Mouse (Mus musculus): ENCODE measurements around the gene Ppy.
A peak's percentile ranks its signal among the peaks of the same experiment; 100 is the strongest.

Gene Ppy

DNA sequence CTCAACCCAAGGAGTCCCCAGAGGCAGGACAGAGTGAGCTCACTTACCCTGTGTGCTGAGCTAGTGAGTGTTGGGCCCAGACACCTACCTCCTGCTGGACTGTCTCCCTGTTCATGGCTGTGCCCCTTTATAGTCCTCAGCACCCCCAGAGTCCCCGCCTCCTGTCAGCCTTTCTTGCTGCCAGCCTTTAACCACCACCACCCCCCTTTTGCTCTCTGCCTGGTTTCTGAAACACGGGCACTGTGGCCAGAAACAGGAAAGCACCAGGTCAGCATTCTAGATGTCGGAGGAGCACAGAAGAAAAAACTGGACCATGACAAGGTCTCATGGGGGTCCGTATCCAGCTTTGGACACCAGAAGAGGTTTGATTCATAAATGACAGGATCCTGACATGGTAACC lies at the start of gene Ppy:
TSS of gene Ppy (minus strand) at position 101 of the 400 bp plus-strand sequence.
- no peak for DNase-seq

DNA sequence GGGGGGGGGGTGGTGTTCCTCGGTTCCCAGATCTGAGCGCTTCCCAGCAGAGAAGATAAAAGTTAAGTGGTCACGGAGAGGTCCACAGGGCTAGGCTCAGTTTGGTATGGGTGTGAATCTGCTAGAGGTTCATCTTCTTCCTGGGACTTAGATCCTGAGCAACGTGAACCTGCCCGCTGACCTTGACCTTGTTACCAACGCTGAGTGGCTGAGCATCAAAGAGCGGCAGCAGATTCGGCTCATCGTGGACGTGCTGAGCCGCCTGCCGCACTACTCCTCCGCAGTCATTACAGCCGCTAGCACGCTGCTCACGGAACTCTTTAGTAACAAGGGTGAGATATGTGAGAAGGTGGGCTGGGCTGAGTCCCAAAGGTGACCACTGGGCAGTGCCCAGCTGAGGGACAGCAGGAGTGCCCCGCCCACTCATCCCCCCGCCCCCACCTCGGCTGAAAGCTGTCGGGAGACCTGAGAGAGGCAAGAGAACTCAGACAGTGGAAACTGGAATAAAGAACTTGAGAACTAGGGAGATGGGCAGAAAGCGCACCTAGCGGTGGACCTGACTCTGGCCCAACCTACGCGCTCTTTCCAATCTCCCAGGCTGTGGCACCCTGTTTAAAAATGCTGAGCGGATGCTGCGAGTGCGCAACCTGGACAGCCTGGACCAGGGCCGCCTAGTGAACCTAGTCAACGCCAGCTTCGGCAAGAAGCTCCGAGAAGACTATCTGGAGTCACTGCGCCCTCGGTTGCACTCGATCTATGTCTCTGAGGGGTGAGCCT lies 46.3 kb upstream of the Ppy start:
- no peak for DNase-seq

DNA sequence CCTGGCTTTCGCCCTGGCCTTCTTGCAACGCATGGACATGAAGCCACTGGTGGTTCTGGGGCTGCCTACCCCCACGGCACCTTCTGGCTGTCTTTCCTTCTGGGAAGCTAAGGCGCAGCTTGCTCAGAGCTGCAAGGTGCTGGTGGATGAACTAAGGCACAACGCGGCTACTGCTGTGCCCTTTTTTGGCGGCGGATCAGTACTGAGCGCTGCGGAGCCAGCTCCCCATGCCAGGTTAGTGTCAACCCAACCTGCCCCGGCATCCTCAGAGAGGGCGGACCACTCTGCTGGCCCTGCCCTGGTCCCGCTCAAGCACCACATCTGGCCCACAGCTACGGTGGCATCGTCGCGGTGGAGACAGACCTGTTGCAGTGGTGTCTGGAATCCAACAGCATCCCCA lies 45.4 kb upstream of the Ppy start:
- no peak for DNase-seq

DNA sequence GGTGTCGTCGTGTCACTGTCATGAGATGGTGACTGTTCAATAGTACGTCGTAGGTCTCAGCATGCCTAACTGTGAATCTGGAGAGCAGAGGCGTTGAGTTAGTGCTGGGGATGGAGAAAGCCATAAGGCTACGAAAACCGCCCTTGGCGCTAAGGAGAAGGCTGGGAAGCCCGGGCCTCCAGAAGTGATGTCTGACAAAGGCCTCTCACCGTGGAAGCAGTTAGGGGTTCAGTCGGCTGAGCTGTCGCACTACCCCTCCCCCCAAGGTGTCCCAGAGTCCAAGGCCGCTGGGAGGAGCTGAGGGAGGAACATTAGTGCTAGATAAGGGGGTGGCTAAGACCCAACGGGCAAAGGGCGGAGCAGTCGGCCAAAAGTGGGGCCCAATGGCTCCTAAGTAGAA lies 44.9 kb upstream of the Ppy start:
- no peak for DNase-seq

DNA sequence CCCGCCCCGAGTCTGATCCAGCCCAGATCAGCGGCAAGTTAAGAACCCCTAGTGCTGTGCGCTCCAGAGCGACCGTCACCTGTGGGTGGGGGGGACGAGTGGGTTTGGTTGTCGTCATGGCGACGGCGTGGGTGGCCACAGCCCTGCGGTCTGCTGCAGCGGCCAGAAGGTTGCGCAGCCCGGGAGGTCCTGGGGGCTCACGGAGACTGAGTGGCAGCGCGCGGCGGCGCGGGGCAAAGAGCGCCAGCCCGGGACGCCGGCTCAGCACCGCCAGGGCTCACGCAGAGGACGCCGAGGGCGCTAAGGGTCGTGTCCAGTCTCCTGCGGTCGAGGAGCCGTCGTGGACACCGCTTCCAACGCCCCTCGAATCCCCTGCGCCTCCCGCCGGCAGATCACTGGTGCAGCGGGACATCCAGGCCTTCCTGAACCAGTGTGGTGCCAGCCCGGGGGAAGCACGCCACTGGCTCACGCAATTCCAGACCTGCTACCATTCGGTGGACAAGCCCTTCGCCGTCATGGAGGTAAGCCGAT lies 44.4 kb upstream of the Ppy start, which contains the start of gene Nags:
TSS of gene Nags (plus strand) at position 43 of the 531 bp plus-strand sequence.
- no peak for DNase-seq

DNA sequence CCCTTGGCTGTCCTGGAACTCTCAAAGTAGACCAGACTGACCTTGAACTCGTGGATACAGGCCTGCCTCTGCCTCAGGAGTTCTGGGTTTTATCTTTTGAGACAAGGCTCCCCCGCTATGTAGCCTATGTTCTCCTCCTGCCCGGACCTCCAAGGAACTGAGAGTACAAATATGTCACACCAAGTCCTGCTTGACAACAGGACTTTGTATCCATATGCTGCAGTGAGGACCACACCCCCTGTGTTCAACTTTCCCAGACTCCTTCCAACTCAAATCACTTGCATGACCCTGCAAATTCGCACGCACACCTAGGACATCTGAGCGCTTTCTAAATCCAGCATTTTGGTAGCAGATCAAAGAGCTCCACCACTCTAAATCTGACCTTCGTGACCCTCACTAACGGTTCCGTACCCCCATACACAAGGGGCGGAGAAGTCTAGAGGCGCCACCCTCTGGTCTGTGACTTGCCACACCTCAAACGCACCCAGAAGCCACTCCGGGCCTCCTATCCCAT lies 43.9 kb upstream of the Ppy start:
- DNase-seq, result no peak

DNA sequence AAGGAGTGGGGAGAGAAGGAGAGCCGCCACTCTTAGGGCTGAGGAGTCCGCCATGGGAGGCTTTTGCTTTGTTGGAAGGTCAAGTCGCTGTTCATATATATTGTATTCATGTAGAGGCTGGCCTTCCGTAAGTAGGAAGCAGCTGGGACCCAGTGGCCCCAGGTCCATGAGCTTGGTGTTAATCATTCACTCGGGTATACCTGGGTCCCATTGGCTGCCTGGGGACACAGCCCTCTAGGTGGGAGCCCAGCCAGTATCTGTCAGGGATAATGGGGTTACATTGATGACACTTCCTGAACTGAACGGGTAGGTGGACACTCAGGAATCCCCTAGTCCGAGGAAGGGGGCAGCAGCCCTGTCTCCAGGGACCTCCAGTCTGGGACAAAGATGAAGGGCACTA lies 41.2 kb upstream of the Ppy start:
- DNase-seq, result no peak

DNA sequence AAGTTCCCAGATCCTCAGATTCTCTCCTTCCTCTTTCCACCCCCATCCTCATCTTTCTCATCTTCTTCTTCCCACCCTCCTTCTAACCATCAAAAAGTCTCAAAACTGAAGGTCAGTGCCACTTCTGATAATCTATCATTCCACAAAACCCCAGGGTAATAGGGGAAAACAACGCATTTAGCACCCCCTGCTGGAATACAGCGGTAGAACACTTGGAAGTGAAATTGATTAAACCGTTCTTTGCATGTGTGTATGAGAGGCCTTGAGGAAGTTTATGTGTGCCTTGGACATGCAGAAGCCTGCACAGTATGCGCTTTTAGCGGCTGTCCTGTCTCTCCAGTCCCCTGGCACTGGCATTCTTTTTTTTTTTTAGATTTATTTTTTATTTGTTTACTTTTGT lies 39.4 kb upstream of the Ppy start:
- DNase-seq, result peak; percentile 57

DNA sequence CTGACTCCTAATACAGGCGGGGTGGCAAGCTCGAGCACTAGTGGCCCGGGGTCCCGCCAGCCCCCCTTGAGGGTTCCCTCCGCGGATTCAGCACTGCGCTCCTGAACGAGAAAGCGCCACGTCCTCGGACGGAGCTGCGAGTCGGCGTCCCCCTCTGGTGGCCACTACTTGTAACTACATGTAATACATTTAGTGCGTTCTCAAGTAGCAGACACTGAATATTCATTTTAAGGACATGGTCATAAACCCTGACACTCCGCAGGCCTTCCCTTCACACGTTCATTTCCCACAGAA lies 37.3 kb upstream of the Ppy start:
- peak; percentile 50 for DNase-seq

DNA sequence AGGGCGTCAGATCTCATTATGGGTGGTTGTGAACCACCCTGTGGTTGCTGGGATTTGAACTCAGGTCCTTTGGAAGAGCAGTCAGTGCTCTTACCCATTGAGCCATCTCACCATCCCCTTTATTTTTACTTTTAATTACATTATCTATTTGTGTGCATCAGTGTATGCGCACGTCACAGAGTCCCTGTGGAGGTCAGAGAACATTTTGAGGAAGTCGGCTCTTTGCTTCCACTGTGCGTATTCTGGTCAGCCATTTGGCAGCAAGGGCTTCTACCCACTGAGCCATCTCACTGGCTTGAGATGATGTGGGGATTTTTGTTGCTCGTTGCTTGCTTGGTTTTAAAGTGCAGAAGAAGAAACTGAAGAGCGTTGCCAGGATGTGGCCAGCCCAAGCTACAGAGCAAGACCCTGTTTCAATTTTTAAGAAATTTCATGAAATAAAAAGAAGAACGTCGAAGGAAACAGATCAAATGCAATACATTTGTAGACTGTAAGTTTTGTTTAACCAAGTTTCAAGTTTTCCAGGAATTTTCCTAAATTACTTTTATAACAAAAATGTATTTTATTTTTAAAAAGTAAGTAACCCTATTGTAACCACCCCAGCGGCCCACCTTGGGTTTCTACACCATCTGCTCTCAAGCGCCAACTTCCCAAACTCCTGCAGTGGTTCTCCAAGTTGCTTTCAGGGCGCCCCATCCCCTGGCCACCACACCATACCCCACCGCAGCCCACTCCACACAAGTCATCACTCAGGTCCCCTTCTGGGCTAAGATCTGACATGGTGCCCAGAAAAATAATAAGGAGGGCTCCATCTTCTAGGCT lies 36.7 kb upstream of the Ppy start:
- no peak for DNase-seq

DNA sequence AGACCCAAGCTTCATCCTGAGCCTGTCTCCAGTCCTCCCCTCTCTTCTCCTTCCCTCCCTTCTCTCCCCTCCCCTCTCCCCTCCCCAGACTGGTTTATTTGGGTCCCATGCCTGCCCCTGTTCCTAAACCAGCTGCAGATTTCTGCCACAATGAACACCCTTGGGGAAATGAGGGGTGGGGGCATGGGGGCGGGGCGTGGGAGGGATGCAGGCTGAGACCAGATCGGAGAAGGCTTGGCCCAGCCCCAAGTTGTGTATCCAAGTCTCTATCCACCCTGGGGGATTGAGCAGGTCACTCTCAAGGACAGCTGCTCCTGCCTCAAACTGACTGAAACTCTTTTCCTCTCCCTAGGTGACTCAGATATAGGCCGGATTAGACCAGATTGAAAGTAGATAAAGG lies 33.4 kb upstream of the Ppy start:
- no peak for DNase-seq

DNA sequence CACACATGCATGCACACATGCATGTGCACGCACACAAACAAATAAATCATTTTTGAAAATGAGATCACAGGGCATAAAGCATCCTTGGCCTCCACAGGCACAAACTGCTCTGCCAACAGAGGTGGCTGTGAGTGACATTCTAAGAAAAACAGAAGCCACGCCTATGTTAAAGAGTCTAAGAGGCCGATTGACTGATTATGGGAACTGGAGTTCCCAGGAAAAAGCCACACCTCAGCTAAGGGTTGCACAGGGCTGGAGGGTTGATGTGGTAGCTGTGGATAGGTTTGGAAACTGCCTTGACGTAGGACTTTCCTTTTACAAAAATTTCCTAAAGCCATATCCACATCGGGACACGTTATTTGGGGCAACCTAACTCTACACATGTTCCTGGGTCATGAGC lies 16.3 kb upstream of the Ppy start:
- DNase-seq, result no peak

DNA sequence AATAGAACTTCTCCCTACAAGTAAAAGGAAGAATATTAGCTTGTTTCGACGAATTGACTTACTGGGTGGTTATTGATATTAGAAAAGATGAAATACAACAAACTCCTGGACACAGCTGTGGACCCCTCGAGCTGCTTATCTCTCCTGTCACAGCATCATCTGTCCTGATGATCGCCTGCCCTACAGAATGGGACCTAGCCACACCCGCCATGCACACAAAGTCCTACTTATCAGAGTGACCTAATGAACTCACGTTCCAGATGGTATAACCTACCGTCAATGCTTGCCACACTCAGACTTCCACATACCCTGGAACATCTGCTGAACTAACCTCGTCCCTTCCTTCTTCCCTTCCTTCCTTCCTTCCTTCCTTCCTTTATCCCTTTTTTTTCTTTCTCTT lies 15.1 kb upstream of the Ppy start:
- DNase-seq, result no peak

DNA sequence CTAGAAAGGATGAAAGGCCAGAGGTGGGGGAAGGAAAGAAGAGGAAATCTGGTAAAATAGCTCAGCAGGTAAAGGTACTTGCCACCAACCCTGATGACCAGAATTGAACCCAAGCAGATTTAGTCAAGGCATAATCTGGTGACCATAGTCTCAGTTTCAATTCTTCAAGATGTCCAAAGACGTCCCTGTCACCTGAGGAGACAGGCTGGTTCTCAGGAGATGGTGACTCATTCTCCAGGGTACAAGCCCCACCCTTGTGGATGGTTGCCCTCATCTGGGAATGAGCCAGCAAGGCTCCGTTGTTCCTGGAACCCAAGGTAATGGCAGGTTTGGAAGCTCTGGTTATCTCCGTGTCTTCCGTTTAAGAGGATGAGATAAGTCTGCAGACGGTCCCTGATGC lies 10.5 kb upstream of the Ppy start:
- DNase-seq, result no peak

DNA sequence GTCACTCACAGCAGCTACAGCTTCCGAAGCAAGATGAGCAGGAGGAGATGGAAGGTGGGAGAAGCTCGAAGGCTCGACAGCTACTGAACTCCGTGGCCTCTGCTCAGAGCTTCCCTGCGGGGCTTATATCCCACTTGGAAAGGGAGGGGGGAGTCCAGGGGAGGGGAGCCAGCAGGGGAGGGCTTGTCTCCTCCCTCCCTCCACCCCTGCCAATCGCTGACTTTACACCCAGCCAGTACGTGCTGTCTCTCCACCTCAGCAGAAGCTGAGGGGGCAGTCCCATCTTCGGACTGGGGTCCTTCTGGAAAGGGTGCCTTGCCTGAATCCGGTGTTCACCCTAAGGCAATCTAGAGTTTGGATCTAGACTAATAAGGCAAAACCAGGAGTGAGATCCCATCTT lies 6.6 kb upstream of the Ppy start, which contains the start of gene Pyy:
TSS of gene Pyy (minus strand) at position 101 of the 400 bp plus-strand sequence.
- DNase-seq, result no peak

DNA sequence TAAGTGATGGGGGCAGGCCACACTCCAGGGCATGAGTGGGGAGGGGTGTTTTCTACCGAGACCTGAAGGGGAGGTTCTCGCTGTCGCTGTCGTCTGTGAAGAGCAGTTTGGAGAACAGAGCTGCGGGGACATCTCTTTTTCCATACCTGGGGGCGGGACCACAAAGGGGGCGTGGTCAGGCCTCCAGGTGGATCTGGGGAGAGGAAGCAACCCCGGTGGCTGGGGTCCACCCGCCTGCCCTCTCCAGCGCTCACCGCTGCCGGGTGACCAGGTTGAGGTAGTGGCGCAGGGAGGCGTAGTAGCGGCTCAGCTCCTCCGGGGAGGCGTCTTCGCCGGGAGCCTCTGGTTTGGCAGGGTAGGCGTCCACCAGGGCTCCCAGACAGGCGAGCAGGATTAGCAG lies 5.8 kb upstream of the Ppy start:
- DNase-seq, result no peak

DNA sequence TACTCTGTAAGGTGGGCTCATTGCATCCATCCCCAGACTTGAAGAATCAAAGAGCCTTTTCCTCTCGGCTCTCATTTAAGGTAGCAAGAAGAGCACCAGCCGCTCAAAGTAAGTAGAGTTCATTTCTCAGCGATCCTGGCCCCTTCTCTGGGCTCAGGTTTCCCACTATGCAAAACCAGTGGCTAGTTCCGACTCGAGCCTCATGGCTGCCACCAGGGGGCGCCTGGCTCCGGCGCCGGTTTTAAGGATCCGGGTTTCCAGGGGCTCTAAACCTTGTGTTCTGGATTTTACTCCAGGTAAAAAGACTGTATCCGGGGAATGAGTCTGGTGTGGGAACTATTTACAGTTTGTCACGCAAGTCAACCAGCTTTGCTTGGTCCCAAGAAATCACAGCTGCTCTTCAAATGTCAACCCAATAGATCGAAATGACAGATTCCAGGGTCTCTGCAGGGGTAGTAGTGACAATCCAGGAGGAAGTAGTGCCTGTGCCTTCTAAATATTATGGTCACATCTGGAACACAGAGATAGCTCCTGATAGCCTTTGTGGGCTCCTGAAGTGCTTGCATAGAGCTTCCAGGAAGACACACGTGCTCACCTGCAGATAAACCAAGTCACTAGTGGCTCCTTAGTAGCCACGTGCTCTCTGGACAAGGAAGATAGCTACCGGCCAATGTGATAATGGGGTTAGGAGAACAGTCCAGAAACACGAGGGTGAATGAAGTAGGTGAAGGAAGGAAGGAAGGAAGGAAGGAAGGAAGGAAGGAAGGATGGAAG lies 1.6 kb upstream of the Ppy start:
- DNase-seq, result peak; percentile 50

DNA sequence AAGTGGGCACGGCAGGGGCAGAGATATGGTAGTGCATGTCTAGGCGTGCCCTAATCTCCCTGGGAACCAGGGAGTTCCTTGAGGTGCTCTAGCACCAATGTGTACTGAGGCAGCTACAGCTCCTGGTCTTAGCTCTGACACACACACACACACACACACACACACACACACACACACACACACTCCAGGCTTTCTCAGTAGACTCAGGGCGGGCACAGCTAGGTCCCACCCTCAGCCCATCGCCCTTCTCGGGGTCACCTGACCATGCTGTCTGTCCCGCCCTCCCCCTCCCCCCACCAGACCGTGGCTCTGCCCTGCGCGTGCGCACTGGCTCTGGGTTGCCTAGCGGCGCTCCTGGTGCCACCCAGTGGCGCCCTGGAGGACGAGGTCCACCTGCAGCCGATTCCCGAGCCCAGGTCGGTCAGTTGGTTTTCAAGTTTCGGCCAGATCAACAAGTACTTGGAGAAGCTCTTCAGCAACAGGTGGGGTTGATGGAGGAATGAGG lies 4.2 kb downstream of the Ppy start:
- DNase-seq, result peak; percentile 38

DNA sequence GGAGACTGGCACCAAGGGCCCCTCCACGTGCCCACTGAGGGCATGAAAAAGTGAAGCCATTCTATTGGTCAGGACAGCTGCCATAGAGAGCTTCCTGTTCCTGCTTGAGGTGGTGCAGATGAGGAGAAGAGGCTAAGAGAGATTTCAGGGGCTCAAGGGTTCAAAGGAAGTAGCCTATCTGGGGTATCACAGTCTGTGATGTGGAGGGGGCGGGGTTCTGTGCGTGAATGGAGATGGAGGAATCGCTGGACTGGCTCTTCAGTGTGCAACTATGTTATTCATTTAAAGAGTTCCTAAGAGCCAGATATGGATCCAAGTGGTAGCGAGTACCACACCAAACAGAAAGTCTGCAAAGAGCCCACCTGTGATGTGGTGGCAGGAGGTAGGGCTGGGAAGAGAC lies 4.7 kb downstream of the Ppy start:
- DNase-seq, result no peak

DNA sequence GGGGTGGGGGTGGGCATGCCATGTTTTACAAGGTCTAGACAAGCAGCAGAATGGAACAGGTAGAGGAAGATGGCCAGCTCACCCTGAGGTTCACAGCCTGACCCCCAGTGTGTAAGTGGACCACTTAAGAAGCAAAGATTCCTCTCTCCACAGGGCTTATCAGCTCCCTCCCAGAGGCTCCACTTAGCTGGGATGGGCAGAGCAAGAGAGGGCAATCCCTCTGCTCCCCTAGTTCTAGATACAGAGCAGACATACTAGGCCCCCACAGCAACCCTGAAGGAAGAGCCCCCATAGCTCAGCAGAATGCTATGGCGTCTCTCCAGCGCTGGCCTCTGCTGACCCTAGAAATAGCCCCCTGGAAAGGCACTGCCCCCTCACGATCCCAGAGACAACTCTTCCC lies 5.4 kb downstream of the Ppy start:
- DNase-seq, result no peak

DNA sequence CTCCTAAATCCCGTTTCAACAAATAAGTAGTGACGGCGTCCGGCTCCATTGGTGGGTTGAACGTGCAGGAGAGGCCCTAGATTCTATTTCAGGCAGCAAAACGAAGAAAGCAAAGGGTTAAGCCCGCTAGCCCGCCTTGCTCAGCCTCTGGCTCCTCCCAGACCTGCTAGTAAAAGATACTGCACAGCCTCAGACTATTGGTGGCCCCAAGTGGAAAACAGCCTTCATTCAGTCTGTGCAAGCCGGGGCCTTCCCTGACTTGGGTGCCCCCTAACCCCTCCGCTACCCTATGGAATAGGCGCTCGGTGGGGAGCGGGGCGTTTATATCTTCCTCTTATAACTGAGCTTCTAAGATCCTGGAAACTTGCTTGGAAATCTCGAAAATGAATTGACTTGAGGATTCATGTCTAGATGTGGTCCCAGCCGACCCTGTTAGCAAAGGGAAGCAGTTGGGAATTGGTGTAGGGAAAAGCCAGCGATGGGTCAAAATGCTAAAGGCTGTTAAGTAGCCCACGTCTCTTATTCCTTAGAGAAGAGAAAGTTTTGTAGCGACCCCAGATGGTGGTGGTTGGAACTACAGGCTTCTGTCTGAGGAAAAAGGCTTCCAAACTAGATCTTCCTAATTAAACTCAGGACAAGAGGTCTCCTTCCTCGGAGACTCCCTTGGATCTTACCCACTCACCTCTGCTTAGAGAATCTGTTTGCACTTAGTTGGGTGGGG lies 11.9 kb downstream of the Ppy start:
- no peak for DNase-seq
